Mouse (Mus musculus): Measurements from ENCODE around the gene Upp2.

The Upp2 gene

DNA sequence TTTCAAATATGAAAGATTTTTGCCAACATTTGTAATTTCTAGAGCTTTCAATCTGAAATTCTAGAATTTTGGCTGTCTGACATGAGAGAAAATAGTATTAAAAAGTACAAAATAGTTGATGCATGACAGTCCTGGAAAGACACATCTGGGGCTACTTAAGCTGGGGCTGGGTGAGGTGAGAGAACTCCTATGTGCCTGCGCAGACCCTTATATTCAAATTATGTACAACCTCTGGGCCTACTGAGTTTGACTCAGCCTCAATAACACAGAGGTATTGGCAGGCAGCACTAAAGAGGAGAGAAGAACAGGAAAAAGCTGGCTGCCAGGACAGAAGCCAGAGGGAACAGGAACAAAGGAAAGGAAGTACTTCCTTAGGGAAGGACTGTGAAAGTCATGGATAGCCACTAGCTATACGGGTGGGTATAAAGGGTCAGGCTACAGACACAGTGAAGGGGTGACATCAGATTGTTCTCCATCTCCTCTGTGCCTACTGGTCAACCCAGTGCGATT is 211.9 kb downstream of the Upp2 start:
- DNase-seq, result no peak

DNA sequence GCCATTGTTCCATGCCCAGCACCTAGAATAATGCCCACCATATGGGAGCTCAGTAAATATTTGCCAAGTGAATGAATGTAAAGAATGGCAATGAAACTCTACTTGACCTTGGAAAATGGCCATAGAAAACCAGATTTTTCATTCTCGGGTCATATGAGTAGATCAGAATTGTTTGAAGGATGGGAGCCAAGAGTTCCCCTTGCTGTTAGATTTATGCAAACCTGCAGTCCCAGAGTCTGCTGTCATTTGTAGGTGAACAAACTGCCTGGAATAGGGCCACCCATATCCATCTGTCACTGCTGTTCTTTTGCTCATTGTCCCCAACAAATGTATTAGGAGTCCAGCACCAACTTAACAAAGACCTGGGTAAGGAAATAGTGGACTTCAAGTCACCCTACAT is 216.4 kb downstream of the Upp2 start:
- DNase-seq, result peak; percentile 71 to 85

DNA sequence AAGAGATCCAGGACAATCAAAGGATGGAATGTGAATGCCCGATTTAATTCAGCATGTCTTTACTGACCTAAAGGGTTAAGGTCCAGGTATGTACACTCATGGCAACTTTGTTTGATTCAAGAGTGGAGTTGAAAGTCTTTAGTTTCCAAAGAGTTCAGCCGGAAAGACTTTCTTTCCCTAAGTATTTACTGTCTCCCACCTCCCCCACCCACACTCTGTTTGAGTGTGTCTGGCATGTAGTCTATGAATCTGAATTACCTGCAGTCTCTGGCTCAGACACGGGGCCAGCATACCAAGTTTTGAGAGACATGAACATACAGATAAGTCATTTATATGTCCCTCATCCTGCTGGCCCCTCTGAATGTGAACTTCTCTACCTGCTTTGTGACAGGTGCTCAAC is 219.1 kb downstream of the Upp2 start:
- no peak for DNase-seq

DNA sequence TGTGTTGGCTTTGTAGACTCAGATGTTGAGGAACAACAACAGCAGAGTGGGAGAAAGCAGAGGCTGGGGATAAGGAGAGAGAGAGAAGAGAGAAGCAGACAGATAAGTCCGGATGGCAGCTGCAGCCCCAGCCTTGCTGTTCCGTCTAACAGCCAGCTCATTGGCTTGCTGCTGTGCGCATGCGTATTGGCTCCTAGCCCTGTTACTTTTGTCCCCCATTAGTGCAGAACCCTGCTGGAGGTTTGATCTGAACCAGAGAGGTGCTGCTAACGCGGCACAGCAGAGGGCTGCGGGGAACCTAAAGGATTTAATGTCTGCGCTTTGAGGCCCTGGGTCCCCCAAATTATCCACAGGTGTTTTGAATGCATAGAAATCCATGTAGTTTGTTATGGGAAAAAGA is 219.6 kb downstream of the Upp2 start:
- DNase-seq, result peak in 1 of 2 experiments; percentile 42

DNA sequence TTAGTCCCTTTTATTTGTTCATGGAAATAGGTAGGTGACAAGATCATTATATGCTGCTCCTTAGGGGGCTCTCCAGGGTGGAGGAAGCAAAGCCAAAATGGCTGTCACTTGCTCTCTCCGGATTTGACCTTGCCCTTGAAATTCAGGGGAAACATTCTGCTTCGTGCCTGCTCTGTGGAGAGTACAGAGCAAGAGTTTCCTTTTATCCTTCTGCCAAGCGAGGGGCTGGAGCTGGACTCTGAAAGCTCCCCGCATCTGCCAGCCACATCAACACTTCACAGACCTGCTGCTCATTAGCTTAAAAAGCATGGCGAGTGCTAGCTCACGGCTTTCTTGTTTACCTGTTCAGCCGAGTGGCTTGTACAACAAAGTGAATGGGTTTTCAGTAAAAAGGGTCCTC is 220.3 kb downstream of the Upp2 start:
- DNase-seq, result no peak

DNA sequence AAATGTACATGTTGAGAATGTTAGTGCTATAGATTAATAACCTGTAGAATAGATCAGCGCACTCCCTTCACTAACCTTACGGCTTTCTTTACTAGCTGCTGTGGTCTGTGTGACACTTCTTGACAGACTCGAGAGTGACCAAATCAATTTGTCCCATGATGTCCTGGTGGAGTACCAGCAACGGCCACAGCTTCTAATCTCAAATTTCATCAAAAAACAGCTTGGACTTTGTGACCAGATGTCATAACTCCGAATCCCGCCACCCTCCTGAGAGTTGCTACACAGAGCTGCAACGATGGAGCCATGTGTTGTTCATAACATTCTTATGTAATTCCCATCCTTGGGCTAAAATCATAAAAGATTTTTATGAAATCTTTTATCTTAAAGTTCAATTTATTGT is 222.8 kb downstream of the Upp2 start:
- no peak for DNase-seq

DNA sequence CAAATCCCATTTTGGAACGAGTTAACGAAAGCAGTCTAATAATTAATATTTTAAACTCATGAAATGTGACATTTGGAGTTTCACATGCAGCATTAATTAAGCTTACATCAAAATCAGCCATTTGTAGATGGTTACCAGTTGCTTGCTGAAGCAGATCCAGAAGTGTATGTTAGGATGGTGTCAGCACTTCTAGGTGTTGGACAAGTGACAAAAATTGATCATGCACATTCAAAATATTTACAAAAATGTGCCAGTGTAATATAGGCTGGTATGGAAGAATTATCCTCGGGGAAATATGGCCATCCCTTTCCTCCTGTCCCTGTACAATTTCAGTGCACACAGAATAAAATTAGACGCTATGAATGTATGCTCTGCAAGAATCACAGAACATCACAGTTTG is 223.3 kb downstream of the Upp2 start:
- no peak for DNase-seq

DNA sequence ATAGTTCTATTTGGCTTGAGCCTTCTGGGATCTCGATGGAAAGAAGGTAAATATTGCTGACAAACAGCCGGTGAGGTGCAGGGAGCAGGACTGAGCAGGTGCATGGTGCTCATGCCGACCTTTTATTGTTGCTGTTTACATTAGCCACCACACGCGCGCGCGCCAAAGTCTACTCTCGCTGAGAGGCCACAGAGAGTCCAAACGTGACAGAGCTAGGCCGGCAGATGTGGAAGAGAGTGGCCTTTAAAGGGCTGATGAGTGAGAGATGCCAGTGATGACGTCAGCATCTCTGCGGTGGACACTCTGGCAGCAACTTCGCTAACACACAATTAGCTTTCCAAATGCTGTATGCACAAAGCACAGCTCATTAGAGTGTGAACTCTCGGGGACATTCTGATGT is 227.4 kb downstream of the Upp2 start:
- DNase-seq, result no peak

DNA sequence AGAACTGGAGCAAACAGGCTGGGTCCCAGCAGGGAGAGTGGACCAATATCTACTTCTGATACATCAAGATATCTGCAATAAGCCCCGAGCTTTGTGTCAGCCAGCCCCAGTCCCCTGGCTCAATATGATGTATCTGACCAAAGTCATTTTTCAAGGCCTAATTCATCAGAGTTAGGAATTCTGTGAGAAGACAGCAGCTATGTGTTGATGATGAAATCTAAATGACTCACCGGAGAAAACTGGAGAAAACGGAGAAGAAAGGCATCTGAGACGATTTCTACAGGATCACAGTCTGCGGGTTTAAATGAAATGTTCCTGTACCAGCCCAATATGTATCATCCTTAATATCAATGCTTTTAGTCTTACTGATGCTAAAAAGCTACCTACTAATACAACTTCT is 228.3 kb downstream of the Upp2 start:
- DNase-seq, result no peak

DNA sequence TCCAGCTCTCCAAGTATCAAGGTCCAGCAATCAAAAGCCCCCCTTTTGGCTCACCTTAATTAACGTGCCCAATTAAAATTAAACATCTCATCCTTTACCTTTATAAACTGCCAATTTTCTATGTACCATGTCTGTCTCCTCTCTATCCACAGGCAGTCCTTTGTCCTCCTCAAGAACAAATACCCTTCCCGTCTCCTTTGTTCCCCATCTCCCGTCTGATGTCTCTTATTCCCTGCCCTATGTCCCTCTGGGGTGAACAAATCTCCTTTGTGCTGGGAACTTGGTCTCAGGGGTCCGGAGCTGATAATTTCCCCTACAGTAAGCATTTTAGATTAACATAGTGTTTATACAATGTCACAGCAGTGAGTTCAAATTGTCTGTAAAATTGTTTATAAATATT is 230.4 kb downstream of the Upp2 start:
- DNase-seq, result no peak

DNA sequence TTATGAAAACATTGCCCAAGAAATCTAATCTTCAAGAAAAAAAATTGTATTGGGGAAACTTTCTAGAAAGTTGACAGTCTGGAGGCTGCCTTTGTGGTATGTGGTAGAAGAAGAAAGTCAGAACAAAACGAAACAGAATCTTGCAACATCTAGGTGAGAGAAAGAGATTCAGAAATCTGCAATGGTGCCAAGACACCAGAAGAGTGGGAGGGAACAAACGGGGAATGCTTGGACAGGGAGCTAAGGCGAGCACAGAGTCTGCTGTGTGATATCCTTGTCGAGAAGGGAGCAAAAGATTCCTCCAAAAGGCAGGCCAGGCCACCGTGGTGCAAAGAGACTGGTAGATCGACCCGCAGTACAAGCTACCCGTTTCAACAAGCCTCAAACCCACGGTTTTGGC is 232.0 kb downstream of the Upp2 start:
- DNase-seq, result no peak

DNA sequence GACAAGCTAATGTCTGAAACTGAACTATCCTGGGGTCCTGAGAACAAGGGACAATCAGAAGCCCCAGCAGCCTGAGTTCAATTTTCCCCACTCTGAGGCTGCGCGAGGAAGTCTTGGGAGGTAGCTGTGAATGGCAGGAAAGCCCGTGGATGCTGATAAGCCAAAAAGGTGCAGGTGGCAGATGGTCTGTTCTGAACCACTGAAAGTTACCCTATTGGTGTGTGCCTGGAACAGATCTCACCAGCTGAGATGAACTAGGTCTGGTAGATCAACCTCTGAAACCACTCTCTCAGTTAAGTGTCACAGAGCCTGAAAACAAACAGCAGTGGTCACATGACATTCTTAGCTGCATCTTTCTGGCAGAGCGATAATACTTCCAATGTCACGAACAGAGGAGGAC is 232.5 kb downstream of the Upp2 start:
- DNase-seq, result peak in 1 of 2 experiments; percentile 43

DNA sequence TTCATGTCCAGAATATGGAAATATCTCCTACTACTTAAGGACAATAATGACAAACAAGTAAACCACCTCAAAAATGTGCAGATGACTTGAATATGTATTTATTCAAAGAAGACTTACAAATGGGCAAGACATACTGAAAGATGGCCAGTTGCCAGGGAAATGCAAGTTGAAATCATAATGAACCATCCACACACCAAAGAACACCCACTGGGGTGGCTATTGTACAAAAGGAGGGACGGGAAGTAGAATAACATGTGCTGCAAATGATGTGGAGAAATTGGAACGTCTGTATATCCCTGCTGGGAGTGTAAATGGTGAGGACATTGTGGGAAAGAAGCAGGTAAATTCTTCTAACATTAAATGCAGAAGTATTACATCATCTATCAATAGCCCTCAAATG is 245.8 kb downstream of the Upp2 start:
- no peak for DNase-seq

DNA sequence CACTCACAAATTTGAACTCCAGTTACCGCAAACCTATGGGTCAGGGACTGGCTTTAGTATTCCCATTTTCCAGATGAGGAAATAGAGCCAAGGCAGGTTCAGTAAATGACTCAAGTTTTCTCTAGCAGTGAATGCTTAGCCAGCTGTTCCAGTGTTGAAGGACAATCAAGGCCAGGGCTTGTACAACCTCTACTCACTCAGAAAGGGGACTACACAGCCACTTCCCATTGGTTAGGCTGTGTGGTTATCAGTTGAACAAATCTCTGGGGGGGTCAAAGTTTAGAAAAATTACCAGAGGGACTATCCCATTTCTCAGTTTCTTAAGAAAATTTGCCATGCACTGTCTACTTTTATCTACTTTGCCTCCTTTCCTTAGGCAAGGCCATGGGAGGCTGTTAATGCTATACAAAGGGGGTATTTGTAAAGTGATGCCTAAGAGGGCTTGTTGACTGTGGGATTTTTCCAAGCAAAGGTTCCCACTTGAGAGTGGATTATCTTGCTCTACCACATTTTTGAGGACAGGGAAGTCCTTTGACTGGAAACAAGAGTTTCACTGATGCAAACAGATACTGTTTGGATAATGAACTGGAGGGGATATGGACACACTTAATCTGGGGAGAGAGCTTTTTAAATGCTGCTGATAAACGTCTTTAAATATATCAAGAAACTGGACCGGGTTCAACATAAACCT is 262.0 kb downstream of the Upp2 start:
- no peak for DNase-seq

DNA sequence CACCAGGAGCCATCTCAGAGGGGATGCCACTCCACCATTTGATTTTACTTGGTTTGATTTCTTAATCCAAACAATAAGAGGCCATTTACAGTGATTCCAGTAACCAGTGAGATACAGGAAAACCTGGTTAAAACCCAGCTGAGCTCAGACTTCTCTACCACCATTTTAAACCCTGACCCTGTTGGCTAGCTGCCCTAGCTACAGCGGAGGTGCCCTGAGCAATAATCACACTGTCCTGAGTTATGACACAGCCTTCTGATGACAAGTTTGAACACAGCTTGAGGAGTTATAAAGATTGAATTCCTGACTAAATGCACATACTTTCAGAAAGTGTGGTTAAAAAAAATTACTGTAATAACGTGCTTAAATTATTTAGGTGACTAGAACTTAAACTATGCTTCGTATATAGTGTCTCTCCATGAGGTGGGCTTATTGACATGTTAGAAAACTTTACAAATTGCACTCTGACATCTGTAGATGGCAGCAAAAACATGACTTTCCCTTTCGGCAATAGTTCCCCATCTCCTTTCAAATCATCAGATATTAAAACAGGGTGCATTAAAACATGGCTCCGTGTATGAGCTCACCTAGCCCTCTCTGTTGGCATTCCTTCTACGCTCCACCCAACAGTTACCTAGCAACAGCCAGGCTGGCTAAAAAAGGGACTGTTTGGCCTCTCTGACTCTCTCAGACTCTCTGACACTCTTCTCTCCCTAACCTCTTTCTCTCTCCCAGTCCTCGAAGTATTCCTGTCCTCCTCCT is 263.1 kb downstream of the Upp2 start:
- peak; percentile 42 to 45 for DNase-seq

DNA sequence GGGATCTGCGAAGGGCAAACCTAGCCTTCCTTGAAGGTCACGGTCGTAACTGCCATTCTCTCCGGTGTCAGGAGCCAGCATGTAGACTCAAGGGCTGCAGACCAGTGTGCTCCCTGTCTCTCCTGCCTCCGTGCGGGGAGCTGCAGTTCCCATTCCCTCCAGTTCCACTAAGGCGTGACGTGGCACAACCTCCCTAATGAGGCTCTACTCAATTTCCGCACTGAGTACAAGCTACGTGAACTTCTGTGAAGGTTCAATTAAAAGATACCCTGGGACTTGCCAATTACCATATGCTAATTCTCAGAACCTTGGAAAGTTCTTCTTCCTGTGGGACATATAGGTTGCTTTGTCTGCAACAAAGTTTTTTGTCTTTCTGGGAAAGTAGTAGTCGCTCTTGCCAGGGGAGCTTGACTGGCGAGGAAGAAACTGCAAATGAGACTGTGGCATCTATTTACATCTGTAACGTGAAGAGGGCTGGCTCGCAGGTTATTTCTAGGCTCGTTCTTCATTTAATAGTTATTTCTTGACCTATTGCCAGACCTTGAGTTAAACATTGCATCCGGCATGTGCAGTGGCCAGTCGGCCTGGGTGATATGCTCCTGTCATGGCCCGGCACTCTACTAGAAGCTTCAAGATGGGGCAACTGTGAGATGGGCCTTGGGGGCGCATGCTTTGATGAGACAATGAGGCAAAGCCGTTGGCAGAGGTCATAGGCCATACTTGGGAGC is 265.3 kb downstream of the Upp2 start:
- DNase-seq, result no peak

DNA sequence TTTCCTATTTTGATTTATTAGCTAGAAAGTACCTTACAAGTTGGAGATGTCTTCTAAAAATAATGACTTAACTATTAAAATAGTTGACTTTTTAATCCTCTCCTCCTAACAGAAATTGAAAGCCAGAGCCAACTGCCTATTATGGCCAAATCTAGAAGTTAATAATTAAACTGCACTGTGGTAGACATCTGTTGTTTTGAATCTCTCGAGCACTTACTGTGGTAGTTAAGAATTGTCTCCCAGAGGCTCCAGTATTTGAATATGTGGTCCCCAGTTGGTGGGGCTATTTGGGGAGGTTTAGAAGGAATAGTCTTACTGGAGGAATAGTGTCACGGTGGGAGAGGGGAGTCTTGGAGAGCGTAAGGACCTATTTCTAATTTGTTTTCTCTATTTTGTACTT is 273.9 kb downstream of the Upp2 start:
- DNase-seq, result no peak

DNA sequence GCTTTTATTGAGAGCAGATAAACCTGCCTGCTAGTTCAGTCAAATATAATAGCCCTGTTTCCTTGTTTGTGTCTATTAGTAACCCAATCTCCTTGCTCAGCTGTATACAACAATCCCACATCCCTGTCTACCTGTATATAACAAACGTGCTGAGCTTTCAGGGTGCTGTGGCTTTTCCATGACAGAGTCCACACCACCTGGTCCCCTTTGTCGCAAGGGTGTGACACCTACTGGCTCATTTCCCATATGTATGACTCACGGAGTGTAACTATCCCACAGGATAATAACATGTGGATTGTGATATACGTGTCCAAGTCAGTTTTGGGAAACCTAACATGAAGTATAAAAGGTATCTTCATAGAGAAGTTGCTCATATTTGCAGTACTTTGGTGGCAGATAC is 275.3 kb downstream of the Upp2 start:
- no peak for DNase-seq

Measured in cerebellum, postnatal 14 days (tissue).